Mouse (Mus musculus): ENCODE data around the gene Pof1b. TPM values are rescaled to one million over a fixed set of nuclear protein-coding genes. Genes with fewer than 3 reads are reported as not detected.

The Pof1b gene
- polyA plus RNA-seq (2012; fragmentation: generic; extraction: Trizol) = not detected
- long read RNA-seq, experiment 1 = 0 reads
- long read RNA-seq, experiment 2 = 0 reads

- TF ChIP-seq CTCF (IDR thresholded peaks at IDR 0.05; ENCODE audit: control insufficient read depth, insufficient read depth, insufficient read length) (no peak), MAX (IDR thresholded peaks at IDR 0.05) (no peak), MYOG (IDR thresholded peaks at IDR 0.05; ENCODE audit: control insufficient read depth, extremely low read depth, insufficient read length) (no peak), USF1 (IDR thresholded peaks at IDR 0.05; ENCODE audit: low read depth) (no peak), FOSL1 (IDR thresholded peaks at IDR 0.05; ENCODE audit: insufficient read depth, low read length, poor library complexity, severe bottlenecking) (no peak), CEBPB (IDR thresholded peaks at IDR 0.05; ENCODE audit: low read depth) (no peak), MYOD1 (IDR thresholded peaks at IDR 0.05; ENCODE audit: control insufficient read depth, insufficient read length, low read depth) (no peak)
- Histone ChIP-seq H3ac (ENCODE audit: control insufficient read depth, insufficient read length, low read depth) (no peak within 1 kb of the TSS), H3K27me3 (ENCODE audit: control insufficient read depth, insufficient read depth, insufficient read length) (no peaks in the 10 kb centered on the region), H3K79me3 (ENCODE audit: low read depth) (no peaks in the 10 kb centered on the region), H3K79me2 (ENCODE audit: control insufficient read depth, insufficient read depth) (no peaks in the 10 kb centered on the region), H3K4me3 (ENCODE audit: insufficient read depth, poor library complexity, severe bottlenecking) (no peak within 1 kb of the TSS), H3K36me3 (ENCODE audit: control insufficient read depth, insufficient read depth) (no peaks in the 10 kb centered on the region)
Measured at GRCm38 (mm10) chrX:112698508-112698907, at the start of gene Pof1b. Pof1b (minus strand) TSS chrX:112698651.

- H3ac ChIP-seq (ENCODE audit: control insufficient read depth, insufficient read length, low read depth) = no peak overlapping the region
- H3K27me3 ChIP-seq (ENCODE audit: control insufficient read depth, insufficient read depth, insufficient read length) = no peaks in the 10 kb centered on the region
- H3K36me3 ChIP-seq (ENCODE audit: control insufficient read depth, insufficient read depth) = no peaks in the 10 kb centered on the region
- no peaks in the 10 kb centered on the region for H3K79me3 ChIP-seq (ENCODE audit: low read depth)
- H3K4me3 ChIP-seq (ENCODE audit: insufficient read depth, poor library complexity, severe bottlenecking) = no peak overlapping the region
- TF ChIP-seq FOSL1 (IDR thresholded peaks at IDR 0.05; ENCODE audit: insufficient read depth, low read length, poor library complexity, severe bottlenecking) = no peak
- TF ChIP-seq MYOG (IDR thresholded peaks at IDR 0.05; ENCODE audit: control insufficient read depth, extremely low read depth, insufficient read length) = no peak
- no peak for TF ChIP-seq USF1 (IDR thresholded peaks at IDR 0.05; ENCODE audit: low read depth)
- no peak for TF ChIP-seq CTCF (IDR thresholded peaks at IDR 0.05; ENCODE audit: control insufficient read depth, insufficient read depth, insufficient read length)
- TF ChIP-seq MYOD1 (IDR thresholded peaks at IDR 0.05; ENCODE audit: control insufficient read depth, insufficient read length, low read depth) = no peak
- TF ChIP-seq CEBPB (IDR thresholded peaks at IDR 0.05; ENCODE audit: low read depth) = no peak
- no peak for TF ChIP-seq MAX (IDR thresholded peaks at IDR 0.05)
- H3K79me2 ChIP-seq (ENCODE audit: control insufficient read depth, insufficient read depth) = no peaks in the 10 kb centered on the region
Measured at GRCm38 (mm10) chrX:112716587-112716986, 18.1 kb upstream of the Pof1b start.

GRCm38 (mm10) chrX:112694392-112694791, 4.1 kb downstream of the Pof1b start:
- Histone ChIP-seq H3K79me2 (ENCODE audit: control insufficient read depth, insufficient read depth) (no peaks in the 10 kb centered on the region), H3K27me3 (ENCODE audit: control insufficient read depth, insufficient read depth, insufficient read length) (no peaks in the 10 kb centered on the region), H3K79me3 (ENCODE audit: low read depth) (no peaks in the 10 kb centered on the region), H3K4me3 (ENCODE audit: insufficient read depth, poor library complexity, severe bottlenecking) (no peak overlapping the region), H3ac (ENCODE audit: control insufficient read depth, insufficient read length, low read depth) (no peak overlapping the region), H3K36me3 (ENCODE audit: control insufficient read depth, insufficient read depth) (no peaks in the 10 kb centered on the region)
- TF ChIP-seq USF1 (IDR thresholded peaks at IDR 0.05; ENCODE audit: low read depth) (no peak), FOSL1 (IDR thresholded peaks at IDR 0.05; ENCODE audit: insufficient read depth, low read length, poor library complexity, severe bottlenecking) (no peak), CEBPB (IDR thresholded peaks at IDR 0.05; ENCODE audit: low read depth) (no peak), CTCF (IDR thresholded peaks at IDR 0.05; ENCODE audit: control insufficient read depth, insufficient read depth, insufficient read length) (no peak), MYOD1 (IDR thresholded peaks at IDR 0.05; ENCODE audit: control insufficient read depth, insufficient read length, low read depth) (no peak), MYOG (IDR thresholded peaks at IDR 0.05; ENCODE audit: control insufficient read depth, extremely low read depth, insufficient read length) (no peak), MAX (IDR thresholded peaks at IDR 0.05) (no peak)

GRCm38 (mm10) chrX:112680605-112681004, 17.8 kb downstream of the Pof1b start:
- H3K4me3 ChIP-seq (ENCODE audit: insufficient read depth, poor library complexity, severe bottlenecking) = no peak overlapping the region
- TF ChIP-seq MAX (IDR thresholded peaks at IDR 0.05) (no peak), CEBPB (IDR thresholded peaks at IDR 0.05; ENCODE audit: low read depth) (no peak), FOSL1 (IDR thresholded peaks at IDR 0.05; ENCODE audit: insufficient read depth, low read length, poor library complexity, severe bottlenecking) (no peak), MYOD1 (IDR thresholded peaks at IDR 0.05; ENCODE audit: control insufficient read depth, insufficient read length, low read depth) (no peak)
- no peak overlapping the region for H3ac ChIP-seq (ENCODE audit: control insufficient read depth, insufficient read length, low read depth)
- H3K79me3 ChIP-seq (ENCODE audit: low read depth) = no peaks in the 10 kb centered on the region
- H3K79me2 ChIP-seq (ENCODE audit: control insufficient read depth, insufficient read depth) = no peaks in the 10 kb centered on the region
- H3K27me3 ChIP-seq (ENCODE audit: control insufficient read depth, insufficient read depth, insufficient read length) = no peaks in the 10 kb centered on the region
- no peaks in the 10 kb centered on the region for H3K36me3 ChIP-seq (ENCODE audit: control insufficient read depth, insufficient read depth)

- H3ac ChIP-seq (ENCODE audit: control insufficient read depth, insufficient read length, low read depth) = no peak overlapping the region
Measured at GRCm38 (mm10) chrX:112675525-112675924, 22.9 kb downstream of the Pof1b start.

More at GRCm38 (mm10) chrX:112675525-112675924, 22.9 kb downstream of the Pof1b start:
- Histone ChIP-seq H3K4me3 (ENCODE audit: insufficient read depth, poor library complexity, severe bottlenecking) (no peak overlapping the region), H3K36me3 (ENCODE audit: control insufficient read depth, insufficient read depth) (no peaks in the 10 kb centered on the region), H3K27me3 (ENCODE audit: control insufficient read depth, insufficient read depth, insufficient read length) (no peaks in the 10 kb centered on the region), H3K79me3 (ENCODE audit: low read depth) (no peaks in the 10 kb centered on the region), H3K79me2 (ENCODE audit: control insufficient read depth, insufficient read depth) (no peaks in the 10 kb centered on the region)
- TF ChIP-seq MYOD1 (IDR thresholded peaks at IDR 0.05; ENCODE audit: control insufficient read depth, insufficient read length, low read depth) = no peak
- no peak for TF ChIP-seq MAX (IDR thresholded peaks at IDR 0.05)
- TF ChIP-seq CEBPB (IDR thresholded peaks at IDR 0.05; ENCODE audit: low read depth) = no peak
- TF ChIP-seq MYOG (IDR thresholded peaks at IDR 0.05; ENCODE audit: control insufficient read depth, extremely low read depth, insufficient read length) = no peak
- TF ChIP-seq CTCF (IDR thresholded peaks at IDR 0.05; ENCODE audit: control insufficient read depth, insufficient read depth, insufficient read length) = no peak
- TF ChIP-seq FOSL1 (IDR thresholded peaks at IDR 0.05; ENCODE audit: insufficient read depth, low read length, poor library complexity, severe bottlenecking) = no peak
- no peak for TF ChIP-seq USF1 (IDR thresholded peaks at IDR 0.05; ENCODE audit: low read depth)

Data from C2C12 (cell line).